Mouse (Mus musculus) cerebellum, adult 2 months (tissue): ENCODE data around the gene Tcf20. TPM values are rescaled to one million over a fixed set of nuclear protein-coding genes. Genes with fewer than 3 reads are reported as not detected.
A peak's percentile ranks its signal among the peaks of the same experiment; 100 is the strongest.

Experiments used
- DNase-seq, 2 experiments: peaks; one replicate each; pipeline ENCODE4 v3.0.0; 2021
- H3K27ac ChIP-seq: fragments of 200-500 bp; 2 replicates; pipeline ENCODE4 v1.5.1; 2012; ENCODE audit warnings: low read length, control low read depth, inconsistent platforms; ENCODE audit not compliant: insufficient read depth
- H3K27me3 ChIP-seq: fragments of 200-500 bp; 2 replicates; pipeline ENCODE4 v1.6.1; 2012; ENCODE audit warnings: inconsistent platforms, mild to moderate bottlenecking, low read length, moderate library complexity; ENCODE audit not compliant: control insufficient read depth, insufficient read depth
- H3K4me1 ChIP-seq: fragments of 200-500 bp; 2 replicates; pipeline ENCODE4 v1.6.1; 2011; ENCODE audit warnings: low read length; ENCODE audit not compliant: control insufficient read depth, insufficient read depth
- H3K4me3 ChIP-seq: fragments of 200-500 bp; replicated peaks from 2 replicates; pipeline ENCODE3; 2011; ENCODE audit warnings: mild to moderate bottlenecking, low read depth, low read length, control low read depth; ENCODE audit not compliant: insufficient read depth
- CTCF ChIP-seq: fragments of 200-500 bp; IDR thresholded peaks from 2 replicates; pipeline ENCODE4 v1.5.1; 2011; ENCODE audit warnings: low read depth, mild to moderate bottlenecking, control low read depth, low read length, moderate library complexity, borderline replicate concordance; ENCODE audit not compliant: insufficient read depth
- POLR2A ChIP-seq: fragments of 200-500 bp; IDR thresholded peaks from 2 replicates; pipeline ENCODE4 v1.6.1; 2011; ENCODE audit warnings: low read length, control low read depth, borderline replicate concordance; ENCODE audit not compliant: insufficient read depth
- WGBS: fragments of 180-500 bp; shearing (Covaris S2); methylation state at CpG from one replicate; pipeline ENCODE4 v1.1.7; 2018; 5-methylcytosine and 5-hydroxymethylcytosine counted together
- polyA plus RNA-seq: library from polyadenylated mRNA; depleted of rRNA; stranded (reverse); fragments of >200 nt; gene quantifications from 2 replicates; pipeline ENCODE4 v1.2.3, GENCODE M21; 2012

The Tcf20 gene
- polyA plus RNA-seq, 1 experiment, result 25.0 TPM

GRCm38 (mm10) chr15:83026129-83026528 lies 38.5 kb upstream of the Tcf20 start:
- WGBS, result 77% methylated on average over 8 of the region's 8 CpGs
- Histone ChIP-seq H3K4me3 (no peak overlapping the region), H3K4me1 (no peaks in the 10 kb centered on the region), H3K27me3 (no peaks in the 10 kb centered on the region; the same call in 1 of the 2 replicates), H3K27ac (no peak overlapping the region)
- TF ChIP-seq CTCF, result no peak
- no peak for TF ChIP-seq POLR2A
- DNase-seq, result no peak

GRCm38 (mm10) chr15:83025041-83025760 lies 37.5 kb upstream of the Tcf20 start:
- H3K4me1 ChIP-seq, result no peaks in the 10 kb centered on the region
- no peaks in the 10 kb centered on the region; the same call in 1 of the 2 replicates for H3K27me3 ChIP-seq
- H3K4me3 ChIP-seq, result no peak overlapping the region
- DNase-seq, result no peak
- no peak overlapping the region for H3K27ac ChIP-seq
- 50% methylated on average over 25 of the region's 25 CpGs for WGBS
- TF ChIP-seq POLR2A (no peak), CTCF (no peak)

GRCm38 (mm10) chr15:83022947-83023346 lies 35.3 kb upstream of the Tcf20 start:
- no peak for DNase-seq
- no peaks in the 10 kb centered on the region for H3K4me1 ChIP-seq
- no peak overlapping the region for H3K4me3 ChIP-seq
- no peak overlapping the region for H3K27ac ChIP-seq
- H3K27me3 ChIP-seq, result no peaks in the 10 kb centered on the region; the same call in 1 of the 2 replicates
- TF ChIP-seq CTCF (no peak), POLR2A (no peak)
- WGBS, result 59% methylated on average over 8 of the region's 8 CpGs

GRCm38 (mm10) chr15:83010990-83011664 lies 23.5 kb upstream of the Tcf20 start:
- no peak for TF ChIP-seq CTCF
- TF ChIP-seq POLR2A, result no peak
- 22% methylated on average over 15 of the region's 15 CpGs for WGBS
- Histone ChIP-seq H3K4me1 (no peaks in the 10 kb centered on the region), H3K4me3 (no peak overlapping the region), H3K27ac (no peak overlapping the region), H3K27me3 (no peaks in the 10 kb centered on the region; the same call in 1 of the 2 replicates)
- peak in 1 of 2 experiments; percentile 32 for DNase-seq

GRCm38 (mm10) chr15:83010423-83010822 lies 22.8 kb upstream of the Tcf20 start:
- no peak overlapping the region for H3K4me3 ChIP-seq
- H3K27ac ChIP-seq, result no peak overlapping the region
- WGBS, result 38% methylated on average over 8 of the region's 8 CpGs
- TF ChIP-seq CTCF (no peak), POLR2A (no peak)
- no peak for DNase-seq
- H3K4me1 ChIP-seq, result no peaks in the 10 kb centered on the region
- H3K27me3 ChIP-seq, result no peaks in the 10 kb centered on the region; the same call in 1 of the 2 replicates

GRCm38 (mm10) chr15:83009532-83009931 lies 21.9 kb upstream of the Tcf20 start:
- no peak overlapping the region for H3K4me3 ChIP-seq
- WGBS, result 88% methylated on average over 6 of the region's 6 CpGs

GRCm38 (mm10) chr15:83008761-83009423 lies 21.2 kb upstream of the Tcf20 start:
- no peak for DNase-seq
- 65% methylated on average over 13 of the region's 13 CpGs for WGBS
- no peaks in the 10 kb centered on the region for H3K27me3 ChIP-seq

More at GRCm38 (mm10) chr15:83009532-83009931, 21.9 kb upstream of the Tcf20 start:
- Histone ChIP-seq H3K27ac (no peak overlapping the region), H3K4me1 (no peaks in the 10 kb centered on the region), H3K27me3 (no peaks in the 10 kb centered on the region; the same call in 1 of the 2 replicates)
- TF ChIP-seq CTCF (no peak), POLR2A (no peak)
- DNase-seq, result no peak

More at GRCm38 (mm10) chr15:83008761-83009423, 21.2 kb upstream of the Tcf20 start:
- no peak overlapping the region for H3K4me3 ChIP-seq
- no peak for TF ChIP-seq POLR2A
- TF ChIP-seq CTCF, result no peak
- H3K27ac ChIP-seq, result no peak overlapping the region
- H3K4me1 ChIP-seq, result no peaks in the 10 kb centered on the region
